Mouse (Mus musculus) activated CD4-positive, CD25-positive, alpha-beta regulatory T cell, adult 4 months (primary cell): ENCODE measurements around the gene Emp1. TPM values are rescaled to one million over a fixed set of nuclear protein-coding genes. Genes with fewer than 3 reads are reported as not detected.

Source experiments
- ATAC-seq: one replicate; pipeline ENCODE4 v1.8.0; 2017
- polyA plus RNA-seq, 2 experiments: library from polyadenylated mRNA; unstranded; fragments of 100-300 nt; shearing (Covaris generic); gene quantifications; one replicate each; pipeline ENCODE4 v1.2.1; 2017

Emp1 gene
- polyA plus RNA-seq, 2 experiments from 2014 or later, result 7.5 to 10.5 TPM

DNA sequence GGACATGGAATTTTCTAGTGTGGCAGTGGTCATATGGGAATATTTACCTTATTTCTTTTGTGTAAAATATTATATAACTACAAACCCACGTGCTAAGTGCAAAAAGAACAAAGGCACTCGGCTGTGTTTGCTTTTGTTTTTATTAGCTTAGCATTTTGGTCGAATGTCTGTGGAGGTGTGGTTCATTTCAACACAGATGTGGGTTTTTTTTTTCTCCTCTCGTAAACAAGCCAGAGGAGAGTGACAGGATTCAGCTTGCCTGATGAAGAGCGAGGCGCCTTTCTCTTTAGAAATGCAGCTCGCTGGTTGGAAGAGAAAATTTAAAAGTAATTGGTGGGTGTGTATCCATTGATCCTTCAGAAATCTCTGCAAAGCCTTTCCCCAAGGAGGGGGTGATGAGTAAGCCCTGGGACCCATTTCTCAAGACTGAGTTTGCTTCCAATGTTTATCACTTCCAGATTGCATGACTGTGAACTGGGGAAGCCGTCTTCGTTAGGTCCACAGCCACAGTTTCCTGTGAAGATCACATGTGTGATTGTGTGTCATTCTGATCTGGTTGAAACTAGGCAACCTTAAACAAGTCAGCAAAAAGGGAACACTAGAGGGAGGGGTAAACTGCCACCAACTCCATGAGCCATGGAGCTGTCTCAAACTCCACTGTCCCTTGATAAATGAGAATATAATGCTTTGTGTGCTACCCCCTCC, 1.8 kb downstream of the Emp1 start:
- peak; percentile 89 for ATAC-seq

DNA sequence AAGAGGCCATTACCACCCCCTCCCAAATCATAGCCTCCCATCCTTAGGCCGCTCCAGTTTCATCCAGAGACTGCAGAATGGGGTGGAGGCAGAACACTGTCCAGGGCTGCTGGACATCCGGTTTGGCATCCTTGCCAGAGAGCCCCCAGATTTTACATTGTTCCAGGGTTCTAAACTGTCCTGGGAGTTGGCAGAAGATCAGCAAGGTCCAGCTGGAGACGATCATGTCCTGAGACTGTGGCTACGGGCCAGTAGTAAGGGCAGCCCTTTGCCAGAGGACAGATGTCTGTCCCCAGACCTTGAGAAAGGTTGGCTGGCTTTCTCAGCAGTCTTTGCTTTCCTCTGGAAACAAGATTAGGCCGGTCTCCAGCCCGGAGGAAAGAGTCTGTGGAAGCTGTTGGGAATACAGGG, 2.6 kb downstream of the Emp1 start:
- no peak for ATAC-seq

GRCm38 (mm10) chr6:135365614-135366013, 3.3 kb downstream of the Emp1 start:
- no peak for ATAC-seq

- ATAC-seq, result no peak
Observed at GRCm38 (mm10) chr6:135368230-135368629, 5.9 kb downstream of the Emp1 start.

GRCm38 (mm10) chr6:135369551-135369968, 7.2 kb downstream of the Emp1 start:
- no peak for ATAC-seq

DNA sequence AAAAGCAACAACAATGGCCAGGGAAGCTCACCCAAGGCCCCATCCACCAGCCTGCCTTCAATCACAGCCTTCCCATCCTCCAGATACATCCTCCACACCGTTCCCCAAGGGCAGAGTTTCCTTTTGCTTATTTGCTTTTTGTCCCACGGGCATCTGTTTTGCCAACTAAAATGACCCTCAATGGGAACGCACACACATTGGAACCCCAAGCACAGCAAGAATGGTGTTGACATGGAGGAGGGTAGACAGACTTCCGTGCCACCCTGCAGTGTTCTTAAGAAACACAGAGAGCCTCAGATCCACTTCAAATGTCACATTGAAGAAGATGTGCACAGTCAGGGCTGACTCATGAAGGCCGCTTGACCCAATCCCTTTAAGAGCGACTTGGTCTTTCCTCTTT, 8.6 kb downstream of the Emp1 start:
- no peak for ATAC-seq

DNA sequence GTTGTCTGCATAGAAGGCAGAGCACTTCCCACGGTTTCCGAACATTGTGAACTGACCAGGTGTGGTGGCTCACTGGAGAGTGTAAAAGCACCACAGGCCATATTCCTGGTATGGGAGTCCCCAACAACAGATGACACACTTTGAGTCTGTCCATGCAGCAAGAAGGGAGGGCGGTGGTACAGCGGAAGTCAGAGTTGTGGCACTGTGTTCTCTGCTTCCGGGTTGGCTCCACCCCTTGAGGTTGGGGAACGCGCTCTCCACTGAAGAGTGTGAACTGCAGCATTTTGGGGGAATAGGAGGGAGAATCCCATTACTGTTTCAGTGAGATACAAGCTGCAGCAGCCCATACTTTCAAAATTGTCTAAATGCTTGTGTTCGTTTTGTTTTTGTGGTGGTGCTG, 11.0 kb downstream of the Emp1 start:
- ATAC-seq, result peak; percentile 88

DNA sequence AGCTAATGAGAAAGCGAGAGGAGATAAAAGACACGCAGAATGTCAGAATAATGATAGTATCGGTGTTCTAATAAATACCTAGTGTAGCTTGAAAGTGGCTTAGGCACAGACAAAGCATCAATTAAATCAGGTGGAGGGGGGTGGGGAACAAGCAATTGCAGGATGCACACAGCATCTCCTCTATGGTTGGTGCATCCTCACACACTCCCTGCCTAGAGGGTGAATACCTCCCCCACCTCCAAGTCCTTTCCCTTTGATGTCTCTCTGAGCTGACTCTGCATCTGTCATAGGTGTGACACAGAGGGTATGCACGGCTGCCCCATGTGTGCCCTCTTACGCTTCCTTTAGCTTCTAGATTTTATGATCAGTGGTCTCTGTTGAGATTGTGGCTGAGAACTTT, 13.5 kb downstream of the Emp1 start:
- no peak for ATAC-seq

- ATAC-seq, result no peak
Observed at GRCm38 (mm10) chr6:135376248-135376647, 13.9 kb downstream of the Emp1 start.

DNA sequence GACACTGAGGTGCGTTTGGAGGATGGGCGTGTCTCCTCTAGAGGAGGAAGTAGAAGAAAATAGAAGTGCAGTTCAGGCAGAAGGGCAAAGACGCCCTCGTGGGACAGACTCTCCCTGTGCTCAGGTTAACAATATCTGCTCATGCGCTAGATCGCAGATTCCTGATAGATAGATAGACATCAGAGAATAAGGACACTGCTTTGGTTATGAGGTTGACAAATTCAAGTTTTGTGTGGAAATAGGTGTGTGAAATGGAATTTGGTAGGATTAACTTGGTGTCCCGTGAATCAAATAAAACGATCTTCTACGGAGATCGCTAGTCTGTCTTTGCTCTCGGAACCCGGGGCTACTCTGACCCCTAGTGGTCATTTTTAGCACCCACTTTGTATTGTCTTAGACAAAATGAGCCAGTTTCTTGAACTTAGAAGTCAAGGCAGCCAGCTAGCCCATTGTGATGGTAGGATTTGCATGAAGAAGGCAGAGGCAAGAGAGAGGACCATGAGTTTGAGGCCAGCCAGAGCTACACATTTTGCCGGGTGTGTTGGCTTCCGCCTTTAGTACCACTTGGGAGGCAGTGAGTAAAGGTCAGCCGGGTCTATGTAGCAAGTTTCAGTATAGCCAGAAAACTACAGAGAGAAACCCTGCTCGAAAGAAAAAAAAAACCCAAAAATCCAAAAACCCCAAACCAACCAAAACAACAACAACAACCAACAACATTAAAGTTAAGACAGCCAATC, 15.4 kb downstream of the Emp1 start:
- ATAC-seq, result peak; percentile 70

DNA sequence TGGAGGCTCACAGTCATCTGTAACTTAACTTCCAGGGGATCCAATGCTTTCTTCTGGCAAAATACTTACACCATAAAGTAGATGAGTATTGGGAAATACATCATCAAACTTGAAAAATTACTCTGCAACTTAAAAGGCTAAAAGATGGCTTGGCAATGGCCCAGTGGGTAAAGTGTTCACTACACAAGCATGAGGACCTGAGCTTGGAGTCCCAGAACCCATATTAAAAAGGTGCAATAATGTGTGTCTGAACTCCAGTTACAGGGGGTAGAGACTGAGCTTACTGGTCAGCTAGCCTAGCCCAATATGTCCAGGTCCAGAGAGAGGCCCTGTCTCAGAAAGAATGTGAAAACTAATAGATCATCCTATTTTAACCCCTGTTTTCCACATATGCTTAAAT, 21.6 kb downstream of the Emp1 start:
- ATAC-seq, result no peak

DNA sequence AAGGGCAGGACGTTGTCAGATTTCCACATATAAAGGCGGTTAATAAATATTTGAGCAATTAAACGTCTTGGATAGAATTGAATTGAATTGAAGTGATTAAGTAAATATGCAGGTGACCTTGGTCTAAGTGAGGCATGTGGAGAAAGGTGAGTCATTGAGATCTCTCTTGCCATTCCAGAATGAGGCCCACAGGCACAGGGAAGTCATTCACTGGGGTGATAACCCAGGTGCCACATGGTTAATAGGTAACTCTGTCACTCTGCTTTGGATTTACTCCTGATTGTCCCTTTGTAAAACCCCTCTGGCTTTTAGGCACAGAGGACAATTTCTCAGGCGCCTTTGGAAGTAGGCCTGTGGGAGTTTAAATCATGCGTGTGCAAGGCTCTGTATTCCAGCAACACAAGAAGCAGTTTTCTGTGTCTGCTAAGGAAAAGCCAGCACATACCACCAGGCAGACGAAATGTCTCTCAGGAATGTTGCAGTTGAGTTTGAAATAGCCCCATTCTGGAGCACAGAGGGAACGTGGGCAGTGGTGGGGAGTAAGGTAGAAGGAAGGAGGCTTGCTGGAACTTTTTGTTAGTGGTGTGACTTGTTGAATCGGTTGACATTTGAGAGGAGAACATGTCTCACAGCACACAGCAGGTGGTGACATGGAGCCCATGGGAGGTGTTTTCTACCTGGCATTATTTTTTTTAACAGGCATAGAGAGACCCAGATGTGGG, 23.6 kb downstream of the Emp1 start:
- no peak for ATAC-seq

DNA sequence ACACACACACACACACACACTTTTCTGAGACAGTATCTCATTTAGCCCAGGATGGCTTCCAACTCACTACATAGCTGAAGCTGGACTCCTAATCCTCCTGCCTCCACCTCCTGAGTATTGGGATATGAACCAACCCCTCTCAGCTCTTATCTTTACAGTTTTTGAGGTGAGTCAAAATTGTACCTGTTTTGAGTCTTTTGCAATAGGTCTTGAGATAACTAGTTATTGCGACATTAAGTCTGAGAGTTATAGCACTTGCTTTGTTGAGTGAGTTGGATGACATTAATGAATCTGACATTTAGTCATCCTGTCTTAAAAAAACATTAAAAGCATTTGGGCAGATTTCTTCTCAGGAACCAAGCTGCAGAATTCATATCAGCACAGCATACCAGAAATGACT, 25.3 kb downstream of the Emp1 start:
- ATAC-seq, result no peak

GRCm38 (mm10) chr6:135388711-135389110, 26.4 kb downstream of the Emp1 start:
- ATAC-seq, result no peak

DNA sequence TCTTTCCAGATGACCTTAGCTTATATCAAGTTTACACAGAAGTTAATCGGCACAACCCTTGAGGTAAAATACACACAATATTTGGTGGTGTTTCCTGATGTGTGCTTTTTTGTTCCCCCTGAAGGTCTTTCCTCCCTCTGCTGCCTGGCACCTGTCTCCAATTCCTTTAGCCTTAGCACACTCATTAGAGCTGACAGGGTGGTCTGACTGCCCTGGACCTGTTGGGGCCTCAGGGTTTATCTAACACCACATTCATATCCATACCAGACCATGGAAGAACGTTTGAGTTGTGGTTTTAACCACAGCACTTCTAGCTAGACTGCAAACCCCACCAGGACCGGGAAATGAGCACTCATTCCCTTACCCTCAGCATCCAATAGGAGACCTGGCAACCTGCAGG, 28.1 kb downstream of the Emp1 start:
- no peak for ATAC-seq

- ATAC-seq, result no peak
Observed at GRCm38 (mm10) chr6:135395375-135395774, 33.0 kb downstream of the Emp1 start.

GRCm38 (mm10) chr6:135397089-135397488, 34.7 kb downstream of the Emp1 start:
- ATAC-seq, result no peak

- ATAC-seq, result no peak
Observed at GRCm38 (mm10) chr6:135397788-135398187, 35.4 kb downstream of the Emp1 start.

- ATAC-seq, result no peak
Observed at GRCm38 (mm10) chr6:135398801-135399200, 36.5 kb downstream of the Emp1 start.

DNA sequence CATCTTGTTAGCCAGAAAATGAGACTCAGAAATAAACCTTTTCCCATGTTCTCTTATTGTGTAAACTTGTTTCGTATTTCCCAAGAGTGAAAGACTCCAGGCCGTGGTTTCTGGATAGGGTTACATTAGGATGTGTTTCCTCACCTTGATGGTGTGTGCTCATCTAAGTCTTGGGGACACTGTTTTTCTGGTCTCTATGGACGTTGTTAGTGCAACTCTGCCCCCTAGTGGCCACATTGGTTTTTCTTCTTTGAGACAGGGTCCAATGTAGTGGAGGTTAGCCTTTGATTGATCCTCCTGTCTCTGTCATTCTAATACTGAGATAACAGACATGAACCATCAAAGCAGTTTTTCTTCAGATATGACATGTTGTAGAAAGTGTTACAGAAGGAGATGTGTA, 38.0 kb downstream of the Emp1 start:
- peak; percentile 68 for ATAC-seq

- no peak for ATAC-seq
Observed at GRCm38 (mm10) chr6:135405093-135405492, 42.7 kb downstream of the Emp1 start.

DNA sequence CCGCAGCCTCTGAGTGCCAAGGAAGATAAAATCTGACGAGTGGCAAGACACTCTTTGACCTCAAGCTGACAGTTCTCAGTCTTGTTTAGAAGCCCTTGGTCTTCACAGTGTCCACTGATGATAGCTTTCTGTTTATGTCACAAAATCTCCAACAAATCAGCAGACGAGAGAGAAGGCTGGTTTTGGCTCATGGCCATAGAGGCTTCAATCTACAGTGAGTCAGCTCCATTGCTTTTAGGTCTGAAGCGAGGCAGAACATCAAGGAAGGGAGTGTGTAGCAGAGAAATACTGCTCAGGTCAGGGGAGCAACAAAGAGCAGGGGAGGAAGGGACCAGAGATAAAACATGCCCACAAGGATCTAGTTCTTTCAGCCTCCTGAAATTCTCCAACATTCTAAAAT, 45.0 kb downstream of the Emp1 start:
- ATAC-seq, result no peak

GRCm38 (mm10) chr6:135411712-135412319, 49.5 kb downstream of the Emp1 start:
- ATAC-seq, result no peak
